Mouse (Mus musculus): ENCODE measurements around the gene Arhgap17.

The Arhgap17 gene

DNA sequence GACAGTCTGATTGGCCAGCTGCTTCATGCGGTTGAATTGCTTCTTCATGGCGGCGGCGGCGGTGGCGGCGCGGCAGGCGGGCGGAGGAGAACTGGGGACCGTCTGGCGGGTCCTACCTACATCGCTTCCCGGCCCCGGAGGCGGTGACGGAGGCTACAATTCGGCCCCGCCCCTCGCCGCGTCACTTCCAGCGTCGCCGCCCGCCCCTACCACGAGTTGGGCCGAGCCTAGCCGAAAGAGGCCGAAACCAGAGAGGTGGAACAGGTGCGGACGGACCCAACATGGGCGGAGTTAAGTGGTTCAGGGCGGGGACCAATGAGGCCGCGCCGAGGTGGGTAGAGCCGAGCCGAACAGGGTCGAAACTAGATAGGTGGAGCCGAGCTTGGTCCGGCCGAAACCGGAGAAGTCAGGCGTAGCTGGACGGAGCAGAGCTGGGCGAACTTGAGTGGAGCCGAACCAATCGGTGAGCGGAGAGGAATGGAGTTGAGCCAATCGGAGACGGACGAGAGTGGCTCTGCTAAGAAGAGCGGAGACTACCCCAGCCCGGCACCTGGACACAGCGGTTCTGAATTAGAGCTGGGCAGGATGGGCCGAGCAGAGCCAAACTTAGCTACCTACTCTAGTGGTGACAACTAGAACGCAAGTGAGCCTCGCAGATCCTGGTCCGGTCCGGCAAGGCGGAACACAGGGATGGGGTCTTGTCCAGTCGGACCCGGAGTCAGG lies at the start of gene Arhgap17, which contains the start of gene Lcmt1:
Arhgap17 (minus strand) TSS at position 157 of the 723 bp plus-strand sequence.
Lcmt1 (plus strand) TSS at position 26 of the 723 bp plus-strand sequence.
- peak; percentile 98 for DNase-seq

DNA sequence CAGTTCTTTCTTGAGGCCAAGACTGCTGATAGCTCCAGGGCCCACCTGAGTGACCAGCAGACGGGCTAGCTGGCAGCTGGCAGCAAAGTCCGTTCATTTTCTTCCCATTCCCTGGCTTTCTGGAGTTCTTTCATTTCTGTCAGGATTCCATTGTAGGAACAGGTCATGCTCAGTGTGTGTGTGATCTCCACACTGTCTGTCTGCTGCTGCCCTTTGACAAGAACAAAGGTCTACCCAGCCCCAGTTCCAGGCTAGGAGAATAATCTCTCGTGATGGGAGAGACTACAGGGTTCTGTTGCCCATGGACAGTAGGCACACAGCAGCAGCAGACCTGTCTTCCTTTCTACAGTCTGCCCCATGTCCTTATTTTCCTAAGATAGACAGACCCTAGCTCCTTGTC lies 47.9 kb upstream of the Arhgap17 start:
- peak; percentile 37 for DNase-seq

DNA sequence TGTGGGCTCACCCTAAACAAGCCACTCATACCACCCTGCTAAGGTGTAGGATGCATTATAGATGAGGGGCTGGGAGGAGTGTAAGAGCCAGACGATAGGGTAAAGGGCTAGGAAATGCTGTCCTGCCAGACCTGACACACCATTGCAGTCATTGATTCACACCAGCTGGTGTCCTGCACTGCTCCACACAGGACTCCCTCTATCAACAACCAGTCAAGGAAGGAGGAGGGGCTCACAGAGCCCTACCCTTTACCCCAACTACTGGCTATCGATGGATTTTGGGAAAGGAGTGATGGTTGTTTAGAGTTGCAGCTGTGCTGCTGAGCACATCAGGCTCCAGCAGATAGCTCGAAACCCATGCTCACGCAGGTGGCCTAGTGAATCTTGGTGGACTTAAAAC lies 47.1 kb upstream of the Arhgap17 start:
- DNase-seq = no peak

DNA sequence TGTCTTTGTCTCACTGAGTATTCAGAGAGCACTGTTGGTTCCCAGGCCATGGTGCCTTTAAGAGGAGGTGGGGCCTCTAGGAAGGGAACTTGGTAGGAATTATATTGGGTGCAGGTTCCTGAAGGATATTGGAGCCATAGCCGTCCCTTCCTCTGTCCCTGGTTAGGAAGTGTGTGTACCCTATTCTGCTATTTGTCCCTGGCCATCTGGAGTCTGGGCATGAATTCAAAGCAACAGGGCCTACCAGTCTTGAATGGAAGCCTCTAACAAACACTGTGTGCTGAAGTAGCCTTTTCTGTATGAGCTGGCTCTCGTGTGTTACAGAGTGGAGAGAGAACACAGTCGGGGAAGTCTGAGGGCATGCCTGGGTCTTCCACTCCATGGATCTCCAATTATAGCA lies 42.4 kb upstream of the Arhgap17 start:
- DNase-seq = no peak

DNA sequence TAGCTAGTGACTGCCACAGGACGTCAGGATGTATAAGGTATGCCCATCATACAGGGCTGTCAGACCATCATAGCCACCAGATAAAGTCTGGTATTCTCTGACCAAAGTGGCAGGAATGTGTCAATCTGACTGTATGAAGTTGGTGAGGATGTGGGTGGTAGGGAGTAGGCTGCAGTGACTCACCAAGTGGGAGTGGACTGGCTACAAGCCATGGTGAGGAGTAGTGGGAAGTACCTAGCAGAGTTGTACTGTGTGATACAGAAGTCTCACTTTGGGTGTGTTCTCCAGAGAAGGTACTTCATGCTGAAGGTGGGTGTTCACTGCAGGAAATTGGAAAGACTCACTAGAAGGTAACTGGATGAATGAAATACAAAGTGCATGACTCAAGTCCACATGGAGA lies 41.4 kb upstream of the Arhgap17 start:
- no peak for DNase-seq

DNA sequence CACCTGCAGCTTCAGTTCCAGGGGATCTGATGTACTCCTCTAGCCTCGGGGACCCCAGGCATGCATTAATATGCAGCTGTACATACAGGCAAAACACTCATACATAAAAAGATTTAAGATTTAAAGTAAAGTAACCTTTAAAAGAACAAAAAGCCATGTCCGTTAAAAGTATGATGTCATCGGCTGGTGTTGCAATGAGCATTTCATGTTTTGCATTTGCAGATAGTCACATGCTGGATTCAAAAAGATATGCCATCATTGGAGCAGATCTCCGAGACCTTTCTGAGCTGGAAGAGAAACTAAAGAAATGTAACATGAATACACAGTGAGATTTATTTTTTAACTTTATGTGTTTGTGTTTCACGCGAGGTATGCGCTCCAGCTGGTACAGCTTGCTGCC lies 40.8 kb upstream of the Arhgap17 start:
- DNase-seq = no peak

DNA sequence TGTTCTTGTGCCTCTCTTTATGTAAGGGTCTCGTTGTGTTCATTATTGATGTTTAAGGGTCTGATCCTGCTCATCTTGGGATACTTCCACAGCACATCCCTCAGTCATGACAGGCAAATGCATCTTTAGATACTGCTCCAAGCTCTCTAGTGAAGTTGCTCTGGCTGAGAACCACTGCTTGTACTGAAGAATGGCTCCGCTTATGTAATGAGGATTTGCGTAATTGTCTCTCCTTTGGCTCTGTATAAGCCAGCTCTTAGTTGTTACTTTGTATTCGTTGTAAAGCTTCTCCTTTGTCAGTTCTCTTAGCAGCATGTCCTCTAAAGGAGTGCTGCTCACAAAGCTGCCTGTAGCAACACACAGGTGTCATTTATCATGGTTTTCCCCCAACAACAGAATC lies 37.3 kb upstream of the Arhgap17 start:
- DNase-seq = no peak

DNA sequence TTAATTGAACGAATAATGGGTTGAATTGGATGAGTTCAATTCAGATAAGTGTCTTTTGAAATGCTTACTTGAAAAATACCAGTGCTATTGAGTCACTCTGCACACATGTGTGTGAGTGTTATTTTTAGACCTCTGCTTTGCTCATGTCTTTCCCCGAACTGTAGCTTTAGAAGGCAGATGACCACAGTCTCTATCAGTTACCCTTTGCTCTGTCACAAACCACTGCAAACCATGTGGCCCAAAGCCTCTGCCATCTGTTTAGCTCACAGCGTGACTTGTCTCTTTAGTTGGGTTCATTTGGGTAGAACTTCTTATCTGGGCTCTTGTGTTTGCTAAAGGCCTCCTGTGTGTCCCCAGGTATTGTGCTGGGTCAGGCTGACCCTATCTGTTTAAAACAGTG lies 35.9 kb upstream of the Arhgap17 start:
- no peak for DNase-seq

DNA sequence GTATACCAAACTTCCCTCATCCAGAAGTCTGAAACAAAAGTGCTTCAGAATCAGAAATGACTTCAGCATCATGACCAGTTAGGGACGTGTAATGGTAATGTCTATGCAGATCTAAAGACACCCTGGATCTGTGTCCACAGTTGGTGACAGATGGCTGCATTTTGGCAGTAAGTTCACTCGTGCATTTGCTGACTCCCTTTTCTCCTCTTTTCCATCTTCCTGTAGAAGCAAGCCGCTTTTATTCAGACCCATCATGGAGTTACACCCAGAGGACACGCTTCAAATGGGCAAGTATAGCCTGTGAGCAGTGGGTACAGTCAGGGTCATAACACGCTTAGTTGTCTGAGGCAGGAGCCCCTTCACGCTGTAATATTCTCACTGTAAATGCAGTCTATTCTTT lies 34.5 kb upstream of the Arhgap17 start:
- no peak for DNase-seq

DNA sequence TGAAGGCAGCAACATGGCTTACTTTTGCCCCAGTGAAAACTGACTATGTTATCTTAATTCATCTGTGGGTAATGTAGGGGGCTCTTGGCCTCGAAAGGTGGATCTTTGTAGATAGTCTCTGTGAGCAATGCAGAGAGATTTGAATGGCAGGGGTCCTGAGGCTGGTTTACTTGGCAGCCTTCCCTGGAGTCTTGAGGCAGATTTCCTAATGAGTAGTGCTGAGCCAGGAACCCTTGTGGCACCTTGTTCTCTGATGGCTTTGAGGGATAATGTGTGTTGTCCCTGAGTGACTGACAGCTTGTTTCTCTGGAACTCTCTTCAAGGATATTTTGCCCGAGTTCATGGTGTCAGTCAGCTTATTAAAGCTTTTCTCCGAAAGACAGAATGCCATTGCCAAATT lies 31.4 kb upstream of the Arhgap17 start:
- no peak for DNase-seq

DNA sequence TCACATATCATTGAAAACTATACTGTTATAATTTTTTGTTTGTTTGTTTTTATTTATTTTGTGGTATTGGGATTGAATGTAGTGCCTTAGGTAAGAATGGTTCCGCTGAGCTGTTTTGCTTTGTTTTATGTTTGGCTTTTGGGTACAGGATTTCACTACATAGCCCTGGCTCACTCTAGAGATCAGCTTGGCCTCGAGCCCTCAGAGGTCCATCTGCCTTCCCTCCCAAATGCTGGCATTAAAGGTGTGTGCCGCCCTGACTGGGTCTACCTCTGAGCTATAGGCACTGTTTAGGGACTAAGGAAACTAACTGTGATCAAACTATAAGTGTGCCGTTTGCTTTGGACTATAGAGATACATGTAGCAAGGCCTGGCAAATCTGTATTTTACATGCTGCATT lies 29.6 kb upstream of the Arhgap17 start:
- DNase-seq = no peak

DNA sequence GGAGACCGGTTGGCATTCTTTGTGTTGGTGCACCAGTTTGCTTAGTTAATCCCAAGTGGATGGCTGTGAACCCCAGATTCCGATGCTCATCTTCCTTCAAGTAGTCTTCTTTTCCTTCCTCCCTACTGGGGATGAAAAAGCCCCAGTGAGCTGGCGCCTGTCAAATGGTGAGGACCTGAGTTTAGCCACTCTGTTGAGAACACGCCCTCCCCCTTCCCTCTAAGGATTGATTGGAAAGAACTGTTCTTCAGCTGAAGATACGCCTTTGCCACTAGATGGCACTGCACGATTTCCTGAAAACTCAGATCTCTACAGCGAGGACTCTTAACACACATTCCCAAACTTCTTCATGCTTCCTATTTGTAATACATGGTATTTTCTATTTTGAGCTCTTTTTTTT lies 29.1 kb upstream of the Arhgap17 start:
- DNase-seq = peak; percentile 37

DNA sequence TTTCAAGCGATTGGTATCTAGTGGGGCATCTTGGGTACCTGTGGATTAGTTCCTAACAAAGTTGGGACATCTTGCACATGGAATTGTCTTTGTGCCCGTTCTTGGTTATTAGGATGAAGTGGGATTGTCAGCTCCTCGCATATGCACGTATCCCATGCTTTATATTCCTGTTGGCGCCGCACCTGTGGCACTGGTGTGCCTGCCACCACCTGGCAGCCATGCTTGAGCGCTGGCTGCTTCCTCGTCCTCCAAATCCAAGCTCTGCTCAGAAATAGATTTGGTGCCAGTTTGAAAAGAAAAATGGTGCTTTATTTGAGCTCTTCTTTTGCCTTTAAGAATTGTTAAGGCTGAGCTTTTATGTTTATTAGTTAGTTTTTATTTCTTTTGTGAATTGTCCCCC lies 28.2 kb upstream of the Arhgap17 start:
- no peak for DNase-seq

DNA sequence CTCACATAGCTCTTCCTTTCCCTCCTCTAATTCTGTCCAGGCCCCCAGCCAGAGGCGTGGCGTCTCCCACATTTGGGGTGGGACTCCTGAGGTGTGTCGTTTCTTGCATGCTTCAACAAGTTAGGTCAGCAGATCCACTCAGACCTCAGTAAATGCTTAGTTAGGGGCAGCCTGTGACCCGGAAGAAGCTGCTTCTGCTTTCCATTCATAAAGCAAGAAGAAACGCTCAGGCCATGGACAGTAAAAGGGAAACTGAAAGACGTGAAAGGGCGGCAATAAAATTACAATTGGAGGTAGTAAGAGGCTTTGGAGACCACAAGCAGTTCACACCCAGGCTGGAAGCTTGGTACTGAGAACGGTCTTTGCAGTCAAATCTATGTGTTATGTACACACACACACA lies 27.7 kb upstream of the Arhgap17 start:
- DNase-seq = no peak

DNA sequence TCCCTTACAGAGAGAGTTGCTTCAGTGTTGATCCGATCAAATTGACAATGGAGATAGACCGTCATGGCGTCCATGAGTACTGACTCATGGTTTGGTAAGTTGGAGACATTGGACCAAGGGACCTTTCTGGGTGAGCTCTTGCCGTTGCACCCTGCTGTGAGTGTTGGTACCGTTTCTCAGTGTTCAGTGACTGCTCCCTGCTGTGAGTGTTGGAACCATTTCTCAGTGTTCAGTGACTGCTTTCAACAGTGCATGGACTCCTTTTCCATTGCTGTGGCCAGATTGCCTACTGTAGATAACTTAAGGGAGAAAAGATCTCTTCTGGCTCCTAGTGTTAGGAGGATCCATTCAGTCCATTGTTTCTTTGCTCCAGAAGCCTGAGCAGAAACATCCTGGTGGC lies 27.2 kb upstream of the Arhgap17 start:
- no peak for DNase-seq

DNA sequence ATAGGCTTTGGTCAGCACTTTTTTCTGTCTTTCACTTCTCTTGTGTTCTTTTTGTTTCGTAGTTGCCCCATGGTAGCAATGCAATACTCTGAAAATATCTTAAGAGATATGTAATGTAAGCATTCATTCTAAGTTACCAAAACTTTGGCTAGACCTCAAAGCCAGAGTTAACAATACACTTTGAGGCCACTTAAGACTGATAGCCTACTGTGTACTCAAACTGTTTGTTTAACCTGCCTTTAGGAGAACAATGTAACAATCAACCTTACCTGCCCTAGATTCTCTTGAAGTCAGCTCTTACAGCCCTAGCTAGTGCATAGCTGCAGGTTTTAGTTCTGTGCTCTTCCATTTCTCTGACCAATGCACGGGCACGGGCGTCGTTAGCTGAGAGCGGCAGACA lies 24.6 kb upstream of the Arhgap17 start:
- no peak for DNase-seq

DNA sequence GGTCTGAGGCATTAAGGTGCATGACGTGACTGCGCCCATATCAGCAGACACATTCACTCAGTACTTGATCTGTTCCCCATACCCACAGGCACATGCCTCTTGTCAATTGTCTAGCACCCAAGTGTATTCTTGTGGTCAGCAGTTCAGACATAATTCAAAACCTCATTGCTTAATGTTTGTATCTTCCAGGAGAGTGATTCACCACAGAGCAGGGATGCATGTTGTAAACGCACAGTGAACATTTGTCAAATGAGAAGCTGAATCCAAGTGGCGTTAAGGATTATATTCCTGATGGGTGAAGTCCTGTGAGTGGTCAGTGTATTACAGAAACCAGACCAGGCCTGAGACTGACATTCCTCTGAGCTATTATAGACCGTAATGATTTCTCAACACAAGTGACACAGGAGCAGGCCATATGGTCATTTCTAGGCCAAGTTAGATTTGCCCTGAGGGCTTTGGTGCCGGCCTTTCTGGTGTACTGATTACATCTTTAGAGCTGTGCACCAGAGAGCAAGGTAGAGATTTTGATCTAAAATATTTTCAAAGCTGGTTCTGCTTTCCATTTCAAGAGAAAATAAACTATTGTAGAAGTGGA lies 20.1 kb upstream of the Arhgap17 start:
- DNase-seq = no peak

DNA sequence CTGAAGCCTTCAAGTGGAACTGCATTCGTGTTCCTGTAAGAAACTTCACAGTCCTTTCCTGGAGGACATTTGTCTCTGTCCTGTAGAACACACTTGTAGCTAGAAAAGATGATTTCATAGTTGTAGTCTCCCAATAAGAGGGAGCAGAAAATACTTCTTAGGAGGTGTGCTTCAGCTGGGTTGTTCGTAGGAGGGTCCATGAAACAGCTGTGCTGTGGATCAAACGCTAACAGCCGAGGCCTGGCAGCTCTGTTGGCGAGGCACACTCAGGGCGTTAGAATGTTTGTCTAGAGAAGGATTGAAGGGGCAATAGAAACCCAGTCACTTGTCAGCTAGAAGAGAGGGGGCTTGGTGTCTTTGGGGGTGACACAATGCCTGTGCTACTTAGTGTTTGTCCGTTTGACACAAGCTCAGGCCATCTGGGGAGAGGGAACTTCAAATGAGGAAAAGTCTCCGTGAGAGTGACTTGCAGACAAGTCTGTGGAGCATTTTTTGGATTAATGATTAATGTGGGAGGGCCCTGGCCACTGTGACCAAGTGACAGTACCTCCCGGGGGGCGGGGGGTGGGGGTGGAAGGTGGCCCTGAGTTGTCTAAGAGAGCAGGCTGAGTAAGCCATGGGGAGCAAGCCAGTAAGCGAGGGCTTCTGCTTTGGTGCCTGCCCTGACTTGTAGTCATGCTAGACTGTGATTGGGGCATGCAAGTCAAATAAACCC lies 16.1 kb upstream of the Arhgap17 start:
- DNase-seq = peak; percentile 47

DNA sequence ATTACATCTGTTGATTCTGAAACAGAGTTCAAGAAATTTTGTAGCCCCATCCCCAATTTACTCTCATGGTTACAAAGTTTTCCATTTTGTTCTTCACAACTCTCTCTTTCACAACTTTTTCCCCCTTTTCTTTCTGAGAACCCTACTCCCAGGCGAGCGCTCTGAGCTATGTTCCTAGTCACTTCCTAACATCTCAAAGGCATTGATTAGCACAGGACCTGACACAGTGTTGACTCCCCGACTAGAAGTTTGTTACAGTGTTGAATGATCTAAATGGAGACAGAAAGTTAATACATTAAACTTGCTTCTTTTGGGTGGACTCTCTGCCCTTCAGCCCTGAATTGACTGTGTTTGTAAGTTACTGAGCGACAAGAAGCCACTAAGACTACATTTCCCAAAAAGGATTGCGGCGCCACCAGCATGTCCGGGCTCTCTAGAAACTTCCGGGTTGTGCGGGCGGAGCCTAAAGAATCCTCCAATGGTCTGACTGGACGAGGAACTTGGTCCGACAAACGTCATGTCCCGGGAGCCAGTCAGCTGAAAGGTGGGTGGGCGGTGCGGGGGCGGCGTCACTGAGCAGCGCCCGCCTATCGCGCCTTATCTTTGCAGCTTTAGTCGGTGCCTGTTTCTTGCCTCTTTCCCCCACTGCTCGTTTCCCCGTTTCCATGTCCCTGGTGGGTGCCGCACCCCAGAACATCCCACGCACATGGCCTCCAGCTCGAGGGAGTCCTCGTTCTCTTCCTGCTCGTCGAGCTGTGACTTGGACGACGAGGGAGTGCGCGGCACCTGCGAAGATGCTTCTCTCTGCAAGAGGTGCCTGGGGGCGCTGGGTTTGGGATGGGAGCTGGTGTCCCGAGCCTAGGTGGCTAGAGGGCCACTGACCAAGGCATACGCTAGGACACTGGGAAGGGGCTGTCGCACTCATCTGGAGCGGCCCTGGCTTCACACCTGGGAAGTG lies 8.0 kb upstream of the Arhgap17 start:
- peak; percentile 91 for DNase-seq

DNA sequence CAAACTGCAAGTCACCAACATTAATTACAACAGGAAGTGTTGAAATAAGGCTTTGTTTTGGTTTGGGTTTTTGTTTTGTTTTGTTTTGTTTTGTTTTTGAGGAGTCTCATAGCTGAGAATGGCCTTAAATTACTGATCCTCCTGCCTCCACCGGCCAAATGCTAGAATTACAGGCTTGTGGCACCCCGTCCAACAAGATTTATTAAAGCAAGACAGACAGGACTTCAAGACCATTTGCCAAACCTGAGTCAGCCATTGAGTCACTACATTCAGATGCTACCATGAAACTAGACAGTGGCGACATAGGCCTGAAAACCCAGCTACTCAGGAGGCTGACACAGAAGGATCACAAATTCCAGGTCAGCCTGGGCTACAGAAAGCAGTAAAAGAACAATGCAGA lies 1.8 kb upstream of the Arhgap17 start:
- no peak for DNase-seq

DNA sequence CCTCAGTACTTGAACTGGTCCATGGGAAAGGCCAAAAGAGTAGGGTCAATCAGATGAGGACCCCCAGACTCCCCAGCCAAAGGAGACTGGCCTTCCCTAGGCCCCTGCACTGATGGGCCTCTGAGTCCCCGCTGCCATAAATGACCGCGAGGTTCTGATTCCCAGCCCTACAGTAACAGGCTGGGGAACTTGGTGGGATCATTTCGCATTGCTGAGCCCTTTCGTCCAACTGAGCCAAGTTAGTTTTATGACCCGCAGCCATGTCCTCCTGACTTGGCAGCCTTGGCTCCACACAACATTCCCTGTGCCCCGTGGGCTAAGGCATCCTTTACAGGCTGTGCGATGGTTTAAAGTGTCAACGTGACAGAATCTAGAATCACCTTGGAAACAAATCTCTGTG lies 985 bp upstream of the Arhgap17 start:
- DNase-seq = no peak

DNA sequence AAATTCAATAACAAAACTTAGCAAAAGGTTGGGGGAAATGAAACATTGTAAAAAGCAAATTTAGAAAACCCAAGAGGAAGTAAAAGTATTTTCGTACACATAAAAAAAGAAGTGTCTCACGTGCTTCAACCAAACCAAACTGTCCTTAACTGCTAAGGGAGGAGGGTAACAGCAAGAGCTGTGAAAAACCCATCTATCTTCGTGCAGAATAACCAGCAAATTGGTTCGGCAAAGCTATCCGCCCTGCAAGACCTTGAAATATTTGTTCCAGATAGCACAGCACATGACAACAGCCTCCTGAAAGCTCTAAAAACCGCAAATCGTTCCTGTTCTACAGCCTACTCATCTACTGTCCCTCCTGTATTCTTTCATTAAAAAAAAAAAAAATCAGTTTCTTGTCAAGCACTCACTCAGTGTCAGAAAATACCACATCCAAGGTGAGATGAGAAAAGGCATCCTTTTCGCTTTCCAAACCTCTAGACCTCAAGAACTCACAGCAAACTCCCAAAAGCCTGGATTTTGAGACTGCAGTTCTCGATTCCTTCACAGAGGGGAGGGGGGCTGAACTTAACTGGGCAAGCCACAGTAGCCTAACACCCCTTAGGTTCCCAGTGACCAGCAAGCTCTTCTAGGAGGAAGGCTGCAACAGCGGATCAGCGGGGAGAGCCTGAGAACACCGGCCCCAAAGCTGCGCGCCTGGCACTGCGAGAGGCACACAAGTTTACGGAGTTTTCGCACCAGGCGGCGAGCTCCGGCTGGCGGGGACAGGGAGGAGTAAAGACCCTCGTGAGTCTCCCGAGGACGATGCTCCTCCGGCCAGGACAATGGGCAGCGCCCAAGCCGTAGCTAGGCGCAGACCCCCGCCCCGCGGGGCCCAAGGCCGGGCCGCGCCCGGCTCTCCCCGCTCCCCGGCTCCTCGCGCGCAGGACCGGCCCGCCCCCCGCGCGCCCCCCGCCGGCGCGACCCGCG lies 653 bp downstream of the Arhgap17 start:
- peak; percentile 58 for DNase-seq

Measured in kidney, adult 18-20 months (tissue).